Mouse (Mus musculus): ENCODE data around the gene Nfatc2ip. TPM values are rescaled to one million over a fixed set of nuclear protein-coding genes. Genes with fewer than 3 reads are reported as not detected.

Gene Nfatc2ip
- polyA plus RNA-seq (2017; shearing (Covaris generic)): 1 to 10 TPM; 4.7 to 6.0 TPM

GRCm38 (mm10) chr7:126396298-126397119 lies at the start of gene Nfatc2ip:
Nfatc2ip (minus strand) TSS chr7:126396737.

DNA sequence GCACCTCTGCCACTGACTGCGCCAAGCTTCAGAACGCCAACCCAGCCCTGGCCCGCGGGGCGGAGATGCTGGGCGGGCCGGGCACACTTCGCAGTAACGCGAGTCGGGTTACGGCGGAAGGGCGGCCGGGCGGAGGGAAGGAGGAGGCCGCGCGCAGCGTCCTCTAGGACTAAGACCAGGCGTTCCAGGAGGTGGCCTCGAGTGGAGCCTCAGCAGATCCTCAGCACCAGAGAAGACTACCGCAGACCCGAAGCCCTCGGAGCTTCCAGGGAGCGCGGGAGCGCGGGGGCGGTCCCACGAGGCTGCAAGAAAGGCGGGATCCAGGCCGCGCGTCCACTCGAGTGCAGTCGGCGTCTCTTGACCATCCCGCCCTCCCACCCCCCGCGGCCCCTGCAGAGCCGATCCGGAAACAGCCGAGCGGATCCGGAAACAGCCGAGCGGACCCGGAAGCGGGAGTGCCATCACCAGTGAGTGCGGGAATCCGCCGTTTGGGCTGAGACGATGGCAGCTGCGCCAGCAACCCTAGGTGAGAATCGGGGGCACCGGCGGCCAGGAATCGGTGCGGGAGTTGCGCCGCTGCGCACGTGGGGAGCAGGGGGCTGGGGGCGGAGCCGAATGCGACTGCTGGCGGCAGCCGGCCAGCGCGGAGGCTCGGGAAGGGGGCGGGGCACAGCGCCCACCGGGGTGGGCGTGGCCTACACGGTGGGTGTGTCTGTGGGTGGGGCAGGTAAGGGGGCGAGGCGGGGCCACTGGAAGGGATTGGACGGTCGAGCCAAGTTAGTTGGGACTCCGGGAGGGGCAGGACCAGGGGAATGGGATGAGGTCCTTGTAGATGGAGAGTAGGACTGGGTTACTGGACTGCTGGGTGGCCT lies 32.3 kb upstream of the Nfatc2ip start, which contains the start of gene Rabep2:
TSS of gene Rabep2 (plus strand) at position 129 of the 872 bp plus-strand sequence.

DNA sequence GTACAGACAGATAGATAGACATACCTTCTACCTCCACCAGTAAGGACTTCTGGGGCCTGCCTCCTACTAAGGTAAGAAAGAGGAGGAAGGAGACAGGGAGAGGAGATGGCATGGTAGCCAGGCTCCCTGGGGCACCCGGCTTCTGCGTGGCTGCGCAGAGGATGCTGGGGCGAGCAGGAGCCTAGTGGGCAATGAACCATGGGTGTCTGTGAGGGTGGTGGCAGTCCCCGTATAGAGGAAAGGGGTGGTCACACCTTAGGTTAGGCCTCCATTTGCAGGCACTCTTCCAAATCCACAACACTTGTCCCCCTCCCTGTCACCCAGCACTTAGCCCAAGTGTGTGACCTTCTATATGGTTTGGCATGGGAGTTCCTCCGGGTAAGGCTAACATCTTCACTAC lies 18.2 kb upstream of the Nfatc2ip start, which contains the start of gene Cd19:
TSS of gene Cd19 (minus strand) at position 165 of the 400 bp plus-strand sequence.

DNA sequence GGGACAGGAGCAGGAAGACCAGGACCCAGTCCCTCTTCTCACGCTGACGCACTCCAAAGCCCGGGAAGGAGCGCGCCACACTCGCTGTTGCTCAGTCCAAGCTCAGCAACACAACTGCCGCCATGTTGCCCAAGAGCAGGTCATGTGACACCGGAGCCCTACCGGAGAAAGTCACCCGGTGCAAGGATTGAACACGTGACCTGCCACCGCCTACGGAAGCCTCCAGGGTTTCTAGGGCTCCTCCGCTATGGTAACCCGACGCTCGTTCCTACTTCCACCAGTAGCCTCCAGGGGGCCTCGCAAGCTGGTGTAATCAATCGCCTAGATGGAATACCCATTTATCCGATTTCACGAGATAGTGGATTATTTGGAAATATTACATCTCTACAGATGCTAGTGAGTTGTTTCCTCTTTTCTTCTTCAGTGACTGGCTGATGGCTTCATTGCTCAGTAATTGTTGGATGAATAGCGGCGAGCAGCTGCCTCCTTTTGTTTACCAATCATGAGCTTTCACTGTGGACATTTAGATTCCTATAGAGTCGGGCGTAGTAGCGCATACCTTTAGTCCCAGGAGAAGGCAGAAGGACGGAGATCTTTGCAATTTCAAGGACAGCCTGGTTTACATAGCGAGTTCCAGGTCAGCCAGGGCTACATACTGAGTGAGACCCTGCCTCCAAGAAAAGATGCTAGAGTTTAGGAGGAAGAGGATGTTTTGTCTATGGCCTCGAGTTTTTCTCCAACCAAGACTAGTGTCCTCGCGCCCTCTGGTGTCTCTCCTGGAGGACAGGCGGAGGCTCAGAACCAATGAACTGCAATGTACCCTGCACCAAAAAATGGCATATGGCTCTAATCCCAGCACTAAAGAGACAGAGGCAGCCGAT lies 19.0 kb downstream of the Nfatc2ip start, which contains the start of gene Spns1:
TSS of gene Spns1 (minus strand) at position 173 of the 881 bp plus-strand sequence.

DNA sequence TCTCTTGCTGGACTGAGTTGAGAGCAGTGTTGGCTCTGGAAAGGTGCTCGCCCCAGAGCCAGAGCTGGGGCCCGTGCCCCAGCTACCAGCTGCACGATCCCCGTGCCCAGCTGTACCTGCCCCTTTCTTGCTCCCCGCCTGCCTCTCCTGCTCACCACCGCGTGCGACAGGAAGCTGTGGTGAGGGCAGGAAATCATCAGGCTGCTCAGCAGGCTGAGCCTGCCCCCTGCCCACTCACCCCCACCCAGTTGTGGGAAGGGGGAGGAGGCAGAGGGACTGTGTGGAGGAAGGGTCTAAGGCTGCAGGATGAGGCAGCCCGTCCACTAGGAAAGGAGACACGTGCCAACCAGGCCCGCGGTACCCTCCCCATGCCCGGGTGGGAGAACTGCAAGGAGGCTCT lies 27.1 kb downstream of the Nfatc2ip start, which contains the start of gene Lat:
TSS of gene Lat (minus strand) at position 178 of the 400 bp plus-strand sequence.

Other genes with a start within 250 kb of the Nfatc2ip start
- gene Xpo6, start 196.2 kb downstream of the Nfatc2ip start, polyA plus RNA-seq (2017; shearing (Covaris generic)): 100 to 1,000 TPM; 122 to 156 TPM
- 10 to 100 TPM; 39.1 to 41.3 TPM for gene Sbk1, start 124.1 kb downstream of the Nfatc2ip start, polyA plus RNA-seq (2017; shearing (Covaris generic))
- 100 to 1,000 TPM; 699 to 796 TPM for gene Lat, start 27.2 kb downstream of the Nfatc2ip start, polyA plus RNA-seq (2017; shearing (Covaris generic))
- gene Spns1, start 19.3 kb downstream of the Nfatc2ip start, polyA plus RNA-seq (2017; shearing (Covaris generic)): 10 to 100 TPM; 43.1 to 44.7 TPM
- gene Cd19, start 18.2 kb upstream of the Nfatc2ip start, polyA plus RNA-seq (2017; shearing (Covaris generic)): 1 to 10 TPM; 2.7 to 6.1 TPM
- gene Rabep2, start 32.0 kb upstream of the Nfatc2ip start, polyA plus RNA-seq (2017; shearing (Covaris generic)): 10 to 100 TPM; 43.4 to 61.1 TPM
- gene Atp2a1, start 66.4 kb upstream of the Nfatc2ip start, polyA plus RNA-seq (2017; shearing (Covaris generic)): under 1 TPM; 0.60 to 0.97 TPM
- gene Sh2b1, start 78.7 kb upstream of the Nfatc2ip start, polyA plus RNA-seq (2017; shearing (Covaris generic)): 10 to 100 TPM; 36.2 to 52.7 TPM
- gene Tufm, start 90.6 kb upstream of the Nfatc2ip start, polyA plus RNA-seq (2017; shearing (Covaris generic)): 100 to 1,000 TPM in 1 of 2 experiments, 10 to 100 TPM in 1; 97.6 to 106 TPM
- gene Atxn2l, start 106.7 kb upstream of the Nfatc2ip start, polyA plus RNA-seq (2017; shearing (Covaris generic)): 100 to 1,000 TPM in 1 of 2 experiments, 10 to 100 TPM in 1; 94.3 to 103 TPM
- gene Eif3c, start 169.7 kb upstream of the Nfatc2ip start, polyA plus RNA-seq (2017; shearing (Covaris generic)): 100 to 1,000 TPM; 180 to 184 TPM
- 1 to 10 TPM in 1 of 2 experiments, under 1 TPM in 1; 0.98 to 4.1 TPM for gene Apobr, start 188.2 kb upstream of the Nfatc2ip start, polyA plus RNA-seq (2017; shearing (Covaris generic))
- 100 to 1,000 TPM in 1 of 2 experiments, 10 to 100 TPM in 1; 50.3 to 115 TPM for gene Cln3, start 189.1 kb upstream of the Nfatc2ip start, polyA plus RNA-seq (2017; shearing (Covaris generic))
- gene Il27, start 198.2 kb upstream of the Nfatc2ip start, polyA plus RNA-seq (2017; shearing (Covaris generic)): under 1 TPM in 1 of 2 experiments, not detected in 1; 0.17 TPM
- gene Nupr1, start 234.1 kb upstream of the Nfatc2ip start, polyA plus RNA-seq (2017; shearing (Covaris generic)): 1 to 10 TPM in 1 of 2 experiments, not detected in 1; 1.3 TPM